Mouse (Mus musculus): ENCODE data around the gene Kcnk2.

Kcnk2 gene

DNA sequence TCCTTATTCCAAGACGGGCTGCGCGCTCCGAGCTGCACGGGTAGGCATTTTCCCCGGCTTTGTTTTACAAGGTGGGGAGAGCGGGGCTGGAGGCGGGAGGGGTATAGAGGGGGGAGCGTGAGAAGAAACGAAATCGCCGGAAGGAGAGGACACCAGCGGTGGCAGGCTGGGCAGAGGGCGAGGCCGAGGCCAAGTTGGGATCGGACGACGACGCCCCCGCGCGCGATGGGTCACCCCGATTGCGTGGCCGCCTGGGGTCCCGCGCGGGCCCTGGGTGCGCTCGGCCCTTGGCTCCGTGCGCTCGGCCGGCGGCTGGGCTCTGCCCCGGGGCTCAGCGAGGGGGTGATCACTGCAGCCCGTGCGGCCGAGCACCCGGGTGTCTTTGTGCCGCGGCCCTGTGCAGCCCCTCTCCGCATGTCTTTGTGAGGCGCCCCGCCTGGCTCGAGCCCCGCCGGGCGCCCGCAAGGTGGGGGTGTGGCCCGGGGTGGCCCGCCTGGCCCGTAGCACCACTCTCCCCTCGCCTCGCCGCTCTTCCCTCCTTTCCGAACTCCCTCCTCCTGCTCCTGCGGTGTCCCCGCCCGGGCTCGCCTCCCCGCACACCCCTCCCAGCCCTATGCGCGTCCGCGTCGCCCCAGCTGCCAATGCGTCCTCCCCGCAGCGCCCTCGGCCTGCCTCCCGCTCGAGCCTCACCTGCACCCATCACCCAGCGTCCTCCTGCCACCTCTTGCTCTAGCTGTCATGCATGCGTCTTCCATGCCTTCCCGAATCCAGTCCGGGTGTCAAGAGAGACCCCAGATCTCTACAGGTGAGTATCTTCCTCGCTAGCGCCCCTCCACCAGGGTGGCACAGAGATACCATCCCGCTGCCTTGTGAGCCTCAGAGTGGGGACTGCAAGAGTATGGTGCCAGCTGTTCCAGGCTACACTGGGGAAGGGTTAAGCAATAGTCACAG lies 58.5 kb downstream of the Kcnk2 start:
- 1% methylated on average over 77 of the region's 82 CpGs for WGBS

GRCm38 (mm10) chr1:189342416-189343104 lies 59.5 kb downstream of the Kcnk2 start:
- WGBS: 5% methylated on average over 30 of the region's 30 CpGs

GRCm38 (mm10) chr1:189341381-189341917 lies 60.6 kb downstream of the Kcnk2 start:
- 45% methylated on average over 4 of the region's 4 CpGs for WGBS

DNA sequence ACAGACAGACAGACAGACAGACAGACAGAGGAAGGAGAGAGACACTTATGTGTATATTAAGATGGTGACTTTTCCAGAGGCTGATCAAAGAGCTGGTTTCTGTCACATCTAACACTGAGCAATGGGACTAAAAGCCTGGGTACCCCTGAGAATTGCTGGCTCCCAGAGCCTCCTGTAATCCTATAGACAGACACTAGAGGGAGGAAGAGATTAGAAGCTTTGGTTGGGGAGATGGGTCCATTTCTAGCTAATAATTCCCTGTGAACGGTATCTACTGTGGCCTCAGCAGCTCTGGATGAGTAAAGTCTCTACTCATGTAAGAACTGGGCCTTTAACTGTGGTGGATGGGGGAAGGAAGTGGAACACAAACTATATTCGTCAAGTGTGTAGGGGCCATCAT lies 86.2 kb downstream of the Kcnk2 start:
- WGBS: 65% methylated on average over 2 of the region's 2 CpGs

DNA sequence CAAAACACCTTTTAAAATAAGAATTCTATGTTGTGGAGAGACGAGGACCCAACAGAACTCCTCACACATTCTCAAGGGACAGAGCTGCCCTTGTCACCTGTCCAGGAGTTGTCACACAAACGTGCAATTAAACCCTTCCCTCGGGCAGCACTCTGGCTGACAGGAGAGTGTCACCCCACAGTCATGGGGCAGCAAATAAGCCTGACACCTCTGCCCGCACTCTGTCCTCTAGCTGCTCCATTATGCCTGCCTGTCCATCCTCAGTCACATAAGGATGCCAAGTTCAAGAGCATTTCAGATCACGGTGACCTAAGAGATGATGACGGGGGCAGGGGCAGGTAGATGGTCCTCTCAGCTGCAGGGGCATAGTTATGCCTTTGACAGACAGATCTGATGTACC lies 87.6 kb downstream of the Kcnk2 start:
- WGBS: 79% methylated on average over 6 of the region's 6 CpGs

DNA sequence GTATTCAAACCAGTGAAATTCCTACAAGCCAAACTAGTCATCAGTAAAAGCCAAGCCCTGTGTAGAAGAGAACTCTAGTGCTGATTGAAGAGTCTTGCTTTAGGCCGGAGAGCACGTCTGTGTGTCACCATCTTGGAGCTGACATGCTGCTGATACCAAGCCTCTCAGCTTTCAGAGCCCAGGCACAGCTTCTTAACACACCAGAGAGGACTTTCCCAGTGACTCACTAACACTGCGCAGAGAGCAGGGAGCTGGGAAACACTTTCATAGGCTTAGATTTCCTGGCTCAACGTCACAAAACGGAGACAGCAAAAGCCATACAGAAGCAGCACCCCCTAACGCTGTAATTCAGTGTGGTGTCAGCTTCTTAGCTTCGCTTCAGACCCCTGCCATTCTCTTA lies 88.3 kb downstream of the Kcnk2 start:
- WGBS: 76% methylated on average over 7 of the region's 7 CpGs

DNA sequence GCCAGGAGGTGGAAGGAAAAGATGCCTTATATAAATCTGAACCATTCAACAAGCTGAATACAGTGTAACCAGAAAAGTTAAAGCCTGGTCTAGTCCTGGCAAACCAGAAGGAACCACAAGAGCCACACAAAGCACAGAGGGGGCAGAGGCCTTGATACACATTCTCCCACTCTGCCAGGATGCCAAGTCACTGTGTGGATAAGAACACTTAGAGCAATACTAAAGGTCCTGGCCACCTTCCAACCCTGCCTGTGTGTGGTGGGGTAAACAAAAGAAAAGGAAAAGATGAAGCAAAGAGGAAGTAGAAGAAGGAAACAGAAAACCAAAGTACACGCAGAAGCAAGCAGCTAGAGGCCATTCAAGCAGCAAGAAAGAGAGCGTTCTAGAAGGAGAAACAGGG lies 91.9 kb downstream of the Kcnk2 start:
- WGBS: 48% methylated on average over 2 of the region's 2 CpGs

DNA sequence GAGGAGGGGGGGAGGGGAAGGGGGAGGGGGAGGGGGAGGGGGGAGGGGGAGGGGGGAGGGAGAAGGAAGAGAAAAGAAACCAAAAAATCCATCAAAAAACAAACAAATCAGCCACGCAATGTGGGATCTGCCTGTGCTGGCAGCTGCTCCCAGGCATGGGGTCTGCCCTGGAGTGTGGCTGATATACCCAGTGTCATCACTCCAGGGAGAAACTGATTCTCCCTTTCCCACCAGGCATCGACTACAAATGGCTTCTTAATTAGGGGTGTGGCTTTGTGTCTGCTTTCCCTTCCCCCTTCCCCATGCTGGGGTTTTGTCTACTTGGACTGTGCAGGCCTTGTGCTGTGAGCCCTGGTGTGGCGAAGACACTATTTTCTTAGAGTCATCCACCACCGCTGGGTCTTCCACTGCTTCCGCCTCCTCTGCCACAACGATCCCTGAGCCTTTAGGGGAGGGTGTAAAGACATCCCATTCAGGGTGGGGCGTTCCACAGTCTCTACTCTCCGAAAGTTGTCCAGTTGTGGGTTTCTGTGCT lies 97.0 kb downstream of the Kcnk2 start:
- WGBS: 81% methylated on average over 8 of the region's 8 CpGs

GRCm38 (mm10) chr1:189303001-189303400 lies 99.1 kb downstream of the Kcnk2 start:
- 93% methylated on average over 3 of the region's 3 CpGs for WGBS

- 89% methylated on average over 12 of the region's 12 CpGs for WGBS
Observed at GRCm38 (mm10) chr1:189293679-189294406, 108.2 kb downstream of the Kcnk2 start.

- 46% methylated on average over 3 of the region's 3 CpGs for WGBS
Observed at GRCm38 (mm10) chr1:189290885-189291284, 111.2 kb downstream of the Kcnk2 start.

DNA sequence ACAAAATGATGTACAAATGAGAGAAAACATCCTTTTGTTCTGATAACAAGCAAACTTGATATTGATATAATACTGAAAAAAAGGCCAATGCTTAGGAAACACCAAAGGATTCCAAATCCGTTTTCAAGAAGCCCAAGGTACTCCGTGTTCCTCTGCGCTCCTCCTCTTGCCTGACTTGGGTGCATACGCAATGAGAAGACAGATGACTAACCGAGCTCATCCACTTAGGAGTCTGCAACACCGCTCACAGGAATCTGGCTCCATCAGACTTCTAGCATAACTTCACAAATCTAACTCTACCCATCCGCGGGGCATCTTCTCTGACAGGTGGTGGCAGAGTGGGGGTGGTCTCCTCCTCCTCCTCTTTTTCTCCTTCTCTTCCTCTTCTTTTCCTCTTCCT lies 113.1 kb downstream of the Kcnk2 start:
- WGBS: 62% methylated on average over 8 of the region's 8 CpGs

GRCm38 (mm10) chr1:189272281-189272680 lies 129.8 kb downstream of the Kcnk2 start:
- WGBS: 60% methylated on average over 2 of the region's 2 CpGs

DNA sequence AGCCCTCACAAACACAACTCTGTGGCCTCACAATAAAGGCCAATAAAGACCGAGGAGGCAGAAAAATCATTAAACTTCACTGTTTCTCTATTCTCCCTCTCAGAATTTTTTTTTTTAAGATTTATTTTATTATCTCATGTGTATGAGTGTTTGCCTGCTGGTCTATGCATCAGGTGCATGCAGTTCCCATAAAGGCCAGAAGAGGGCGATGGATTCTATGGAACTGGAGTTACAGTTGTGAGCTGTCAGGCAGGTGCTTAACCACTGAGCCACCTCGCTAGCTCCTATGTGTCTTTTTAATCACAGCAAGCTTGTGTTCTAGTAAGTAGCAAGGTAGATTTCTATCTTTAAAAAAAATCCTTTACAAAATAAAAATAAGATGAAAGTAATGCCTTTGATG lies 148.9 kb downstream of the Kcnk2 start:
- 74% methylated on average over 3 of the region's 3 CpGs for WGBS

DNA sequence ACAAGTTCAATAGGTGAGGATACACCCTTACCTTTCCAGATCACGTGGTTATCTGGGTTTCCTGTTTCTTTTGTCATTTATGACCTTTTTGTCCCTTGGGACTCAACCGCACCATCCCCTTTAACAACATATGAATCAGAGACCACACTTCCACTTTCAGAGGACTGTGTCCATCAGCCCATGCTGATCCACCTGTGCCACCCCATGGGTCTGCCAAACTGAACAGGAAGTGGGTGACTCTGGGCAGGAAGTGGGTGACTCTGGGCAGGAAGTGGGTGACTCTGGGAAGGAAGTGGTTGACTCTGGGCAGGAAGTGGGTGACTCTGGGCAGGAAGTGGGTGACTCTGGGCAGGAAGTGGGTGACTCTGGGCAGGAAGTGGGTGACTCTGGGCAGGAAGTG lies 158.9 kb downstream of the Kcnk2 start:
- WGBS: 86% methylated on average over 2 of the region's 2 CpGs

- WGBS: 70% methylated on average over 5 of the region's 5 CpGs
Observed at GRCm38 (mm10) chr1:189235261-189235660, 166.8 kb downstream of the Kcnk2 start.

- 45% methylated on average over 6 of the region's 6 CpGs for WGBS
Observed at GRCm38 (mm10) chr1:189232829-189233228, 169.2 kb downstream of the Kcnk2 start.

DNA sequence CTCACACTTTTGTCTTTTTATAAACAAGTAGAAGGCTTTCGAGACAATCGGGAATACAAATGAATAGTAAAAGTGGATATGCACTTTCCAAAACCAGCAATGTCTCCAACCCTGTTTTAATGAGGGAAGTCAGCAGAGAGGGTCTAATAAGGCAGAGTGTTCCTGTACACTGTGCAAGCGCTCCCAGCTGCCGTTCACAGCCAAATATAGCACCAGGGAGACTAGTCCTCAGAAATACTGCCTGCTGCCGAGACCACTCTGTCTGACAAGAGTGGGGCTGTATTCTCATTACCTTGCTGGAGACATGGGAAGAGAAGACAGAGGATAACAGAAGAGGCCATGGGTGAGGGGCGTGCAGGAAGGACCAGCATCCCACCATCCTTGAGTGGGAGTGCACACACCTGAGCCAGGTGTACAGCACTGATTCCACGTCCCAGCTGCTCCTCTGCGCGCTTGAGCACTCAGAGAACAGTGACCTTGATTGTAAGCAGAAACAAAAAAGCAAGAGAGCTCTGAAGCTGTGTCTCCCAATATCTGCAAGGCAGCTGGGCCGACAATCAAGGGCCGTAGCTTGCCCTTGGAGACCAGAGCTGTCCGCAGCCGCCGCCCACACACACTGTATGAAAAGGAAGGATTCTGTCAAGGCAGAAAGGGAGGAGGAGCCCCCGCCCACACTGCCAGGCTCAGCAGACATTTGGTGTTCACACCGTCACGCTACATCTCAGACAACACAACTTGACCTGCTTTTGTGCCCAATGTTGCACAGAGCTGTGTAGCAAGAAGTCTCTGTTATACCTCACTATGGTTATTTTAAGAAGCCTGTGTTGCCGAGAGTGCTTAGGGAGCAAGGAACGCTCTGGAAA lies 173.6 kb downstream of the Kcnk2 start:
- 38% methylated on average over 19 of the region's 19 CpGs for WGBS

GRCm38 (mm10) chr1:189227479-189227878 lies 174.6 kb downstream of the Kcnk2 start:
- 87% methylated on average over 4 of the region's 4 CpGs for WGBS

DNA sequence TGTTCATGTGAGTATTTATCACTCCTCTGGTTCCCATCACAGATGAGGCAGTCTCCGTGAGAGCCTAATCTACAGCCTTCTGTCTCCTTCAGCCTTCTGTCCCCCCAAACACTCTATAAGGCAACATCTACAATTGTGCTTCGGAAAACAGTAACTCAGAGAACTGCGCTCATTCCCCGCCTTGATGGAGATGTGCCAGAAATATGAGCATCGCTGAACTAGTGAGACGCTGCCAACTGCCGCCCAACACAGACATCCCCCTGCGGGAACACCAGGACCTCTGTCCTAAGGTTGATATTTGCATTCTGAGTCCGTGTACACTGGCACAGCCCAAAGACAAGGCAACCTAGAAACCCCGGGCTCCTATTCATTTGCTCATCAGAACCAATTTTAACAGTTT lies 183.0 kb downstream of the Kcnk2 start:
- WGBS: 34% methylated on average over 10 of the region's 10 CpGs

Measured in cerebral cortex, adult 2 months (tissue).